Mouse (Mus musculus) left cerebral cortex, postnatal 25 days (tissue): Measurements from ENCODE around the gene Nlrp2. TPM values are rescaled to one million over a fixed set of nuclear protein-coding genes. Genes with fewer than 3 reads are reported as not detected.

Experiments used
- DNase-seq, 2 experiments: peaks; one replicate each; pipeline ENCODE4 v3.0.0; 2022; ENCODE audit warnings: low spot score in 2 of 2, mixed read lengths in 1 of 2
- intact Hi-C: fragments of 180-260 bp; cut with DNase I; formaldehyde crosslinking; loops from one replicate; pipeline ENCODE4 v1.15.1; 2025
- total RNA-seq, 2 experiments: library from RNA; stranded (reverse); gene quantifications; 2 replicates each; pipeline ENCODE4 v1.2.3; 2021

Gene Nlrp2
- not detected for total RNA-seq

- intact Hi-C loops, result no loop called here
- no peak for DNase-seq
Observed at GRCm38 (mm10) chr7:5350935-5351334, at the start of gene Nlrp2. TSS of gene Nlrp2 (minus strand) at chr7:5351035.

- no peak for DNase-seq
- intact Hi-C loops, result loop anchor here (2.0 kb wide), 1 partner anchor 30 kb away; no protein-coding TSS in a partner anchor
Observed at GRCm38 (mm10) chr7:5366724-5367123, 15.9 kb upstream of the Nlrp2 start.

- DNase-seq, result no peak
- intact Hi-C loops, result no loop called here
Observed at GRCm38 (mm10) chr7:5363599-5363998, 12.8 kb upstream of the Nlrp2 start.

- intact Hi-C loops, result no loop called here
- no peak for DNase-seq
Observed at GRCm38 (mm10) chr7:5350237-5350636, 598 bp downstream of the Nlrp2 start, which contains the start of gene Gm5065. TSS of gene Gm5065 (plus strand) at chr7:5350537.

- intact Hi-C loops, result no loop called here
- DNase-seq, result no peak
Observed at GRCm38 (mm10) chr7:5327511-5327910, 23.3 kb downstream of the Nlrp2 start.

GRCm38 (mm10) chr7:5288281-5288680, 62.6 kb downstream of the Nlrp2 start:
- intact Hi-C loops, result no loop called here
- DNase-seq, result no peak

GRCm38 (mm10) chr7:5263051-5263450, 87.8 kb downstream of the Nlrp2 start:
- DNase-seq, result no peak
- intact Hi-C loops, result no loop called here

Other genes starting within 250 kb of the Nlrp2 start
- gene Rfpl4, start 234.1 kb downstream of the Nlrp2 start, total RNA-seq, result not detected
- not detected for gene Rasl2-9, start 225.1 kb downstream of the Nlrp2 start, total RNA-seq
- not detected for gene Vmn1r55, start 201.4 kb downstream of the Nlrp2 start, total RNA-seq
- gene Vmn1r56, start 154.3 kb downstream of the Nlrp2 start, total RNA-seq, result not detected
- not detected for gene Vmn1r57, start 132.5 kb downstream of the Nlrp2 start, total RNA-seq
- gene Gm5065, start 498 bp downstream of the Nlrp2 start, total RNA-seq, result not detected
- not detected for gene Vmn1r58, start 62.4 kb upstream of the Nlrp2 start, total RNA-seq
- gene Vmn1r59, start 105.7 kb upstream of the Nlrp2 start, total RNA-seq, result not detected
- gene Vmn2r28, start 142.9 kb upstream of the Nlrp2 start, total RNA-seq, result not detected
- not detected for gene Vmn1r60, start 196.3 kb upstream of the Nlrp2 start, total RNA-seq